Mouse (Mus musculus): ENCODE measurements around the gene Abcc3. TPM values are rescaled to one million over a fixed set of nuclear protein-coding genes. Genes with fewer than 3 reads are reported as not detected.

The Abcc3 gene
- polyA plus RNA-seq, 1 experiment, result not detected

- Histone ChIP-seq H3K27me3 (ENCODE audit: control insufficient read depth, insufficient read depth, insufficient read length) (no peaks in the 10 kb centered on the region), H3K4me3 (no peak overlapping the region), H3K36me3 (ENCODE audit: control insufficient read depth, insufficient read depth) (no peaks in the 10 kb centered on the region), H3K79me2 (ENCODE audit: control insufficient read depth, insufficient read depth) (no peaks in the 10 kb centered on the region), H3K4me2 (ENCODE audit: low read depth) (no peak overlapping the region), H3ac (ENCODE audit: control insufficient read depth, insufficient read length) (no peak overlapping the region)
- TF ChIP-seq TCF3 (IDR thresholded peaks at IDR 0.05; ENCODE audit: insufficient read length, low read depth) (no peak), CEBPB (IDR thresholded peaks at IDR 0.05; ENCODE audit: insufficient read depth, poor library complexity, severe bottlenecking) (no peak), MAX (IDR thresholded peaks at IDR 0.05; ENCODE audit: low read depth) (no peak), USF1 (IDR thresholded peaks at IDR 0.05; ENCODE audit: low read depth) (no peak), POLR2A (IDR thresholded peaks at IDR 0.05; ENCODE audit: insufficient read length, low read depth) (no peak)
These were observed 13.1 kb downstream of the Abcc3 start for GRCm38 (mm10) chr11:94379736-94380135.

- H3K36me3 ChIP-seq (ENCODE audit: control insufficient read depth, insufficient read depth), result no peaks in the 10 kb centered on the region
- H3K4me2 ChIP-seq (ENCODE audit: low read depth), result no peak overlapping the region
- no peak overlapping the region for H3ac ChIP-seq (ENCODE audit: control insufficient read depth, insufficient read length)
- TF ChIP-seq MYOG (IDR thresholded peaks at IDR 0.05; ENCODE audit: control insufficient read depth in 1 of 3, insufficient read depth in 1 of 3, insufficient read length in 2 of 3, low read depth in 2 of 3) (no peak), E2F4 (IDR thresholded peaks at IDR 0.05; ENCODE audit: insufficient read depth) (no peak), TCF12 (IDR thresholded peaks at IDR 0.05; ENCODE audit: insufficient read depth, poor library complexity, severe bottlenecking) (no peak), MYOD1 (IDR thresholded peaks at IDR 0.05; ENCODE audit: control insufficient read depth in 1 of 3, insufficient read length in 2 of 3, low read depth in 2 of 3) (no peak), TCF3 (IDR thresholded peaks at IDR 0.05; ENCODE audit: insufficient read length, low read depth) (no peak), MAX (IDR thresholded peaks at IDR 0.05; ENCODE audit: low read depth) (no peak), REST (IDR thresholded peaks at IDR 0.05; ENCODE audit: insufficient read depth, insufficient read length) (no peak), POLR2AphosphoS2 (IDR thresholded peaks at IDR 0.05; ENCODE audit: insufficient read length, low read depth) (no peak), USF1 (IDR thresholded peaks at IDR 0.05; ENCODE audit: low read depth) (no peak)
- no peaks in the 10 kb centered on the region for H3K27me3 ChIP-seq (ENCODE audit: control insufficient read depth, insufficient read depth, insufficient read length)
- no peak overlapping the region for H3K4me3 ChIP-seq
- H3K79me2 ChIP-seq (ENCODE audit: control insufficient read depth, insufficient read depth), result no peaks in the 10 kb centered on the region
These were observed 13.7 kb downstream of the Abcc3 start for GRCm38 (mm10) chr11:94379061-94379460.

- Histone ChIP-seq H3K36me3 (ENCODE audit: control insufficient read depth, insufficient read depth) (no peaks in the 10 kb centered on the region), H3K27me3 (ENCODE audit: control insufficient read depth, insufficient read depth, insufficient read length) (no peaks in the 10 kb centered on the region), H3K4me2 (ENCODE audit: low read depth) (no peak overlapping the region), H3K79me2 (ENCODE audit: control insufficient read depth, insufficient read depth) (no peaks in the 10 kb centered on the region), H3K4me3 (no peak overlapping the region), H3ac (ENCODE audit: control insufficient read depth, insufficient read length) (no peak overlapping the region)
- TF ChIP-seq POLR2A (IDR thresholded peaks at IDR 0.05; ENCODE audit: insufficient read length, low read depth) (no peak), SRF (IDR thresholded peaks at IDR 0.05; ENCODE audit: control insufficient read depth, insufficient read length, low read depth) (no peak), E2F4 (IDR thresholded peaks at IDR 0.05; ENCODE audit: insufficient read depth) (no peak), TCF12 (IDR thresholded peaks at IDR 0.05; ENCODE audit: insufficient read depth, poor library complexity, severe bottlenecking) (no peak), REST (IDR thresholded peaks at IDR 0.05; ENCODE audit: insufficient read depth, insufficient read length) (no peak), TCF3 (IDR thresholded peaks at IDR 0.05; ENCODE audit: insufficient read length, low read depth) (no peak), USF1 (IDR thresholded peaks at IDR 0.05; ENCODE audit: low read depth) (no peak), MYOG (IDR thresholded peaks at IDR 0.05; ENCODE audit: control insufficient read depth in 1 of 3, insufficient read depth in 1 of 3, insufficient read length in 2 of 3, low read depth in 2 of 3) (no peak), POLR2AphosphoS2 (IDR thresholded peaks at IDR 0.05; ENCODE audit: insufficient read length, low read depth) (no peak), MYOD1 (IDR thresholded peaks at IDR 0.05; ENCODE audit: control insufficient read depth in 1 of 3, insufficient read length in 2 of 3, low read depth in 2 of 3) (no peak), CEBPB (IDR thresholded peaks at IDR 0.05; ENCODE audit: insufficient read depth, poor library complexity, severe bottlenecking) (no peak), MAX (IDR thresholded peaks at IDR 0.05; ENCODE audit: low read depth) (no peak)
These were observed 18.4 kb downstream of the Abcc3 start for GRCm38 (mm10) chr11:94374276-94374948.

- H3K4me3 ChIP-seq, result no peak overlapping the region
- no peak overlapping the region for H3ac ChIP-seq (ENCODE audit: control insufficient read depth, insufficient read length)
- H3K4me2 ChIP-seq (ENCODE audit: low read depth), result peak overlapping the region; percentile 14
- TF ChIP-seq MYOG (IDR thresholded peaks at IDR 0.05; ENCODE audit: control insufficient read depth in 1 of 3, insufficient read depth in 1 of 3, insufficient read length in 2 of 3, low read depth in 2 of 3) (no peak), TCF3 (IDR thresholded peaks at IDR 0.05; ENCODE audit: insufficient read length, low read depth) (no peak), E2F4 (IDR thresholded peaks at IDR 0.05; ENCODE audit: insufficient read depth) (no peak), MYOD1 (IDR thresholded peaks at IDR 0.05; ENCODE audit: control insufficient read depth in 1 of 3, insufficient read length in 2 of 3, low read depth in 2 of 3) (no peak), REST (IDR thresholded peaks at IDR 0.05; ENCODE audit: insufficient read depth, insufficient read length) (no peak), USF1 (IDR thresholded peaks at IDR 0.05; ENCODE audit: low read depth) (peak; percentile 29)
- no peaks in the 10 kb centered on the region for H3K79me2 ChIP-seq (ENCODE audit: control insufficient read depth, insufficient read depth)
- H3K27me3 ChIP-seq (ENCODE audit: control insufficient read depth, insufficient read depth, insufficient read length), result no peaks in the 10 kb centered on the region
- H3K36me3 ChIP-seq (ENCODE audit: control insufficient read depth, insufficient read depth), result no peaks in the 10 kb centered on the region
These were observed 22.0 kb downstream of the Abcc3 start for GRCm38 (mm10) chr11:94370809-94371208.

GRCm38 (mm10) chr11:94369981-94370380, 22.8 kb downstream of the Abcc3 start:
- Histone ChIP-seq H3K4me2 (ENCODE audit: low read depth) (no peak overlapping the region), H3K27me3 (ENCODE audit: control insufficient read depth, insufficient read depth, insufficient read length) (no peaks in the 10 kb centered on the region), H3ac (ENCODE audit: control insufficient read depth, insufficient read length) (no peak overlapping the region), H3K36me3 (ENCODE audit: control insufficient read depth, insufficient read depth) (no peaks in the 10 kb centered on the region), H3K4me3 (no peak overlapping the region), H3K79me2 (ENCODE audit: control insufficient read depth, insufficient read depth) (no peaks in the 10 kb centered on the region)
- TF ChIP-seq CEBPB (IDR thresholded peaks at IDR 0.05; ENCODE audit: insufficient read depth, poor library complexity, severe bottlenecking) (no peak), TCF3 (IDR thresholded peaks at IDR 0.05; ENCODE audit: insufficient read length, low read depth) (no peak), MYOG (IDR thresholded peaks at IDR 0.05; ENCODE audit: control insufficient read depth in 1 of 3, insufficient read depth in 1 of 3, insufficient read length in 2 of 3, low read depth in 2 of 3) (no peak), REST (IDR thresholded peaks at IDR 0.05; ENCODE audit: insufficient read depth, insufficient read length) (no peak), MAX (IDR thresholded peaks at IDR 0.05; ENCODE audit: low read depth) (no peak), POLR2AphosphoS2 (IDR thresholded peaks at IDR 0.05; ENCODE audit: insufficient read length, low read depth) (no peak), POLR2A (IDR thresholded peaks at IDR 0.05; ENCODE audit: insufficient read length, low read depth) (no peak), SRF (IDR thresholded peaks at IDR 0.05; ENCODE audit: control insufficient read depth, insufficient read length, low read depth) (no peak), E2F4 (IDR thresholded peaks at IDR 0.05; ENCODE audit: insufficient read depth) (no peak)
